Mouse (Mus musculus): ENCODE measurements around the gene Hoxc9.

The Hoxc9 gene

DNA sequence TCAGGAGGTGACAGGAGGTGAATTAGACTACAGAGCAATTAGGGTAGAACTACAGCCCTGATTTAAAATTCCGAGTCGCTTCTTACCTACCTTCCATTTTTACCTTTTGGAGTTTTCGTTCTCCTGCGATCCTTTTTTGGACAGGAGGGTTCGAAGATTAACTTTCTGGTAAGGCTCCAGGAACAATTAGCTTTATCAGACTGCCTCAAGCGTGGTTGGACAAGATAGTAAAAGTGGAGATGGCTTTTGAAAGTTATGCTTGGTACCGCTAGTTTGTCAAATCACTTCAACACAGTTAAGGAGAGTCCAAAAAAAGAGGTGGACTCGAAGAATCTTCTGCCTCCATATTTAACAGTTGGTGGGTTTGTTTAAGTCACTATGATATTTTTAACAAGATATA, 45.3 kb downstream of the Hoxc9 start:
- no peak for DNase-seq (ENCODE audit: low spot score)

DNA sequence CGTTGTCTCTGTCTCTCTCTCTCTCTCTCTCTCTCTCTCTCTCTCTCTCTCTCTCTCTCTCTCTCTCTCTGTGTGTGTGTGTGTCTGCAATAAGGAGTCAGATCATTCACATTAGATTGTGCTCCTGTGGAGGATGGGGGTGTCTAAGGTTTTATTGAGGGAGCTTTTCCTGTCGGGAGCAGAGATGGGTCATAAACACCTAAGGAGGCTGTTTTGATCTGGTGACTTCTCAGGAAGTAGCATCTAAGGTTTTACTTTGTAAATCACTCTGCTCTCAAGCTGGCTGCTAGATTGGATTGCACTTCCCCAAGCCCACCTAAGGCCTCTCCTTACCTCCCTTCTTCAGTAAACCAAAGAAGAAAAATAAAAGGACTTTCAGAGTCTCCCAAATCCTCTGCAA, 47.9 kb downstream of the Hoxc9 start:
- no peak for DNase-seq (ENCODE audit: low spot score)

DNA sequence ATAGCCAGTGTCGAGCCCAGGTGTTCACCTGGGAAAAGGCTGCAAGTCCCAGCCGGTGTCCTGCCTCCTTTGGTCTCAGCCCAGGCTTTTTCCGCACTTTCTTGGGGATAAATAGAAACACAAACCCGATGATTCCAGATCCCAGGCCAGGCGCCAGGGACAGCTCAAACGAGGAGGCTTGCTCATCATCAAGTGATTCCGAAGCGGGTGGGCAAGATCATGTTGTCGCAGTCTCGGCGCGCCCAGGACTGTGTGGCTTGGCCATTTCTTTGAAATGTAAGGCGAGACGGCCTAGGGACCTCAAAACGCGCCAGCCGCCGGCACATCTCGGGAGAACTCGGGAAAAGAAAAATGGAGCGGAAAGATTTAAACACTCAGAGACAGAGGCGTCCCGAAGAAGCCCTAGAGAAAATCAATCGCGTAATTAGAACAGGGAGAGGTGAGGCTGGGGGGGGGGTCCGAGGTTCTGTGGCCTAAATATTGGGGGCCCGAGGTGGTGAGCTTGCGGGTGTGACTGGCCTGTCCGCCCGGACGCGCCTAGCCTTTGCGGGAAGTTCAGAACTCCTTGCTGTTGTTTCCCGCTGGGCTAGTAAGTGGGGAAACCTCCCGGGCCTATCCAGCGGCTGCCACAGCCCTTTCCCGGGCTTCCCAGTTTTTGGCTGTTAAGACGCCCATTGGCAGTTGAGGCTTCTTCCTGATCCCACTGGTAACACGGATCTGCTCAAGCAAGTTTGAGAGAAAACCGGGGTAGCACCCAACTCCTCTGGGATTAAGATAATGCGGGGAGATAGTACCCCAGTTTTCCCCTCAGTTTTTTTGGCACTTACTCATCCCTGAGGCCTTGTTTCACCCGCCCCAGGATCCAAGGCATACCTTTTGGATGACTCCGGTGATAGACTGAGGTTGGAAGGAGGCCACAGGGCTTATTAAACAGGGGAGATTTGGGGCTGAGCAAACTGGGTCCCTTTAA, 51.3 kb downstream of the Hoxc9 start:
- DNase-seq (ENCODE audit: low spot score), result no peak

DNA sequence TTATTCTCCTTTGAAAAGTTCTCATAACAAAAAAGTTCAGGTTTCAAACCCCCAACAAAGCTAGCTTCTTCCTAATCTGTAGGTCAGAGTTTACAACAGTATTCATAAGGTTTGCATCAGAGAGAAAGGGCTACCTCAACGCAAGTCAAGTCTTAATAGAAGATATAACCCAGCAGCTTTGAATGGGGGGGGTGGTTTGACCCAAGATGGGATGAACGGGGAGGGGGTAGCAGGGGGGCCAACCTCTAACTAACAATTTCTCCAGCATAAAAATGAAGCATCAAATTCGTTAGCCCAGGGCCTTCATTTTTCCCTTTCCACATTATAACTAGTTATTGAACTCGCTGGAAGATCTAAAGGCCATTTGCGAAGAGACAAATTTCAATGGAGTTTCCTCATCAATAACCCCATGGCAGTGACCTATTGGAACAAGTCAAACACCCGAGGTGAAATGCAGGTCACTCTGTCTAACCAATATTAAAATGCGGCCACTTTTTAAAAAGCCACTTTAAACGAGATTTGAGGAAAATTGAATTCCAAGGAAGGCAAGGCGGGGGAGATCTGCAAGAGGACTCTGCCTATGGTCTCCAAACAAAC, 52.8 kb downstream of the Hoxc9 start:
- peak; percentile 71 for DNase-seq (ENCODE audit: low spot score)

DNA sequence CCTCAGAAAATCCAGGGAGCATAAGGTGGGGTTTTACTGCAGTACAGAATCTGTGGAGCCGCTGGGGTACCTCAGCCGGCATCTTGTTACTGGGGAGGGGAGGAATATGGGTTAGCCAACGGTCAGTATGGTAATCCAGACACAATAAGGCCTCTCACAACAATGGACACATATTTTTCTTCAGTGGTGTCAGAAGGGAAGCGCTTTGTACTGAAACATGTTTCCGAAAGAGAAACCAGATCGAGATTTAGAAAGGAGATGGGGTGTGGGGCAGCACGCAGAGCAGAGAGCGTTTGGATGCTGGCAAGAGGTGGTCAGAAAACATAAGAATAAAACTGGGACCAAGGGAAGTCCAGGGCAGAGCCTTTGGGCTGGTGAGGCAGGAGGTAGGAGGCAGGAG, 53.9 kb downstream of the Hoxc9 start:
- DNase-seq (ENCODE audit: low spot score), result peak; percentile 67

DNA sequence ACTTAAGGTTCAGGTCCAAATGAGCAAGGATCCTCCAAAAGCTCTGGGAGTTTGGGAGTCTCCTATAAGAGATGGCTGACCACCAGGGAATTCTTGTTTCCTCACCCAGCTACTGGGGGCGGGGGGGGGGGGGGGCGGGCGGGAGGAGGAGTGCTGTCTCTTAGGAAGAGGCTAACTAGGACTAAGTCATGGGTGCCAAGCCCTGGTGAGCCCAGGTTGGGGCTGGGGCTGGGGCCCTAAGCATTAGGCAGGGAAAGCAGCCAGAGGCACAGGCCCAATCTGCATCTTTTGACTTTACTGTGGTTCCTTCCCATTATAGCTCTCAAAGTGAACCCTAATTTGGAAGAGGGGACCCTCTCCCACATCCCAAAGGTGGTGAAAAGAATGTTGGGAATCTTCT, 55.9 kb downstream of the Hoxc9 start:
- peak; percentile 46 for DNase-seq (ENCODE audit: low spot score)

DNA sequence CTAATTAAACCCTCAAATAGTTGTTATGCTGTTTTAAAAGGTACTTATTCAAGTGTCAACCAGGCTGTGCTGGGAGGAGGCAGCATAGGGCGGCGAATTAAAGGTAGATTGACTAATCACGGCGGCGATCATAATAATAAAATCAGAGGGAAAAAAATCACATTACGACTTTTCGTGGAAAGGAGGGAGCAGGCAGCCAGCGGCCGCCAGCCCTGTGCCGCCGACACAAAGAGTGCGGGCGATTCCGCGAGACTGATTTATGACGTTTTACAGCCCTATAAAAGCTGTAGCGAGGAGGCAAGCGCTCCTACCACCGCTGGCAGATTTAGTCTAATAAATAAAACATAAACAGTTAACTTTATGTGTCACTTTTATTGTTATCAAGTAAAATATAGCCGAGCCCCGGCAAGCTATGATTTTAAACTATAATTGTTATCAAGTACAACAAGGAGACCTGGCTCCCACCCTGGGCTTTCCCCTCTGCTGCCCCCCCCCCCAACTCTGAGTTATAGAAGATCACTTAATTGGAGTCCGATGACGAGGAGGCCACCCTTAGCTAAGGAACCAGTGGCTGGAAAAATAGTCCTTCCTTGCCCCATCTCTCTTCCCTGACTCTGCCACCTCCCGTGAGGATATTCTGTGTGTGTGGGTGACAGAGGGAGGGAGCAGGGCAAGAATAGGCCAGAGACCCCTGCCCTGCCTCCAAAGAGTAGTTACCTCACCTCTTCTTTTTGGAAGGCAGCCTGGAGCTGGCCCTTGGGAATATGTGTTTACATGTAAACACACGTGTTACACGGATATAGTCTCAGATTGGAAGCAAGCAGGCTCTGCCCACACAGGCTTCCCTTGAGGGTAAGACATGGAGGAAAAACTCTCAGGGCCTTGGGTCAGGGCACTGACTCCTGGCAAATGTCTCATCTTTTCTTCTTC, 56.7 kb downstream of the Hoxc9 start:
- DNase-seq (ENCODE audit: low spot score), result peak; percentile 82

DNA sequence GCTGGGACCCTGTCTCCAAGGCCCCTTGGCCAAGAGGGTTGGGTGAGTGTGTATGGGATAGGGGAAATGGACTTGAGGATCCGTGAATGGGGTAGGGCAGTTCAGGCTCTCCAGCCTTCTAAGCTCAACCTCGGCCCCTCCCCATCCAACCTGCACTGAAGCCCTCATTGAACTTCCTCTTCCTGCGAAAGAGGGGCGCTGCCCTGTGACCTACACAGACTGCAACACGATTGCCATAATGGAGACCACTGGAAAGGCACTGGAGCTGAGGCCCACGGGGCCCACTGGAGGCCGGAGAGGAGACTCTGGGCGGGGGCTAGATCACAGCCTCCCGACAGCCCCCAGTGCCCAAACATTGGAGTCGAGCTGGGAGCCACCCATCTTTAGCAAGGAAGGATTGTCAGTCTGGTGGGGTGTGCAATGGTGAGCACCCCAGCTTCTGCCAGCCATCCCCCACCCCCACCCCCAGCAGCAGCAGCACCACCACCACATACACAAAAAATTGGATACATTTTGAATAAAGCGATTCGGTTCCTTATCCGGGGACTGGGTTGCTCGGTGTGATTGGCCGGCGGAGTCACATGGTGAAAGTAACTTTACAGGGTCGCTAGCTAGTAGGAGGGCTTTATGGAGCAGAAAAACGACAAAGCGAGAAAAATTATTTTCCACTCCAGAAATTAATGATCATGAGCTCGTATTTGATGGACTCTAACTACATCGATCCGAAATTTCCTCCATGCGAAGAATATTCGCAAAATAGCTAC, 58.0 kb downstream of the Hoxc9 start:
- peak; percentile 71 for DNase-seq (ENCODE audit: low spot score)
